Mouse (Mus musculus) kidney, adult 9 months (tissue): ENCODE measurements around the gene Apob.

Experiments
- DNase-seq: peaks from one replicate; pipeline ENCODE4 v3.0.0; 2022

Apob gene

DNA sequence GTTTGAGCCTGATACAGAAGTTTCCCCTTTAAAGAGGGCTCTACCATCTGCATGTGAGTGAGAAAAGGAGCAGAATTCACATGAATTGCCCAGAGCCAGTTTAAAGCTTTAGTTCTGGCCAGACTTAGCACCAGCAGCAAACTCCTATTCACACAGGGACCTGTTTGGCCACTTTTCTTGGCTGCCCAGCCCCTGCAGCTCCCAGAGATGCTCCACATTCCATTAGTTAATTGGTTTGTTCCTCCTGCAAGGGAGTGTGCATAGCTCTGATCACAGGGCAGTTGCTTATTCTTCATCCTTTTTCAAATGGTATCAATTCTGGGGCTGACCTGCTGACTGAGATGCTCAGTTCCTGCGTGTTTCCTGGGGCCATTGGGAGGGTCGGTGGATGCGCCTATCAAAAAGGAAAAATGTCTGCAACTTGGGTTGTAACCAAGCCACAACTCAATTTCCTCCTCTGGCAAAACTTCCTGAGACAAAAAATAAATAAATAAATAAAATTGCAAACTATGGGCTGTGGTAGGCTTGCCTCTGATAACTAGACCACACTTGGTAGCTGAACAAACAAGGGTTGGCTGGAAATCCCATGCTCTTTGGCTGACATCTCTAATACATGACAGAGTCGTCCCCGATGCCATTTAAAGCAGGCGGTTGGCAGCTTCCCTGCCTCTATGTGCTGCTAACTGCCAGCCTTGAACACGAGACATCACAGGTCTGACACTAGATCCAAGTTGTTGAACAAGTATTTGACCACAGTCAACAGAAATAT lies 65.4 kb downstream of the Apob start:
- DNase-seq = no peak

DNA sequence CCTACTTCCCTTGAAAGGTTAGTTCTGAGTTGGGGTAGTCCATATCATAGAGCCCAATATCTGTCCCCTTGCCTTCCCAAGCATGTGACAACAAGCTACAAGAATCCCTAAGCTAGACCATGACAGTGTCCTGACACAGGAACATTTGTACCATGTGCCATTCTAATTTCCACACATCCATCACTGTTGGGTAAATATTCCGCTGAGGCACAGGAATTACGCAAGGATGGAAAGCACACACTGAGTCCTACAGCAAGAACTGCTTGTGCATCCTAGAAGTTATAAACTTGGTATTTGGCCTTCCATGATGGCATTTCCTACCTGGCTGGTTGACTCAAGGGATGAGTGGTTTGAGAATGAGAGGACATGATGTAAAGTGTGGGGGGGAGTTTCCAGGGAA lies 69.6 kb downstream of the Apob start:
- DNase-seq = no peak

DNA sequence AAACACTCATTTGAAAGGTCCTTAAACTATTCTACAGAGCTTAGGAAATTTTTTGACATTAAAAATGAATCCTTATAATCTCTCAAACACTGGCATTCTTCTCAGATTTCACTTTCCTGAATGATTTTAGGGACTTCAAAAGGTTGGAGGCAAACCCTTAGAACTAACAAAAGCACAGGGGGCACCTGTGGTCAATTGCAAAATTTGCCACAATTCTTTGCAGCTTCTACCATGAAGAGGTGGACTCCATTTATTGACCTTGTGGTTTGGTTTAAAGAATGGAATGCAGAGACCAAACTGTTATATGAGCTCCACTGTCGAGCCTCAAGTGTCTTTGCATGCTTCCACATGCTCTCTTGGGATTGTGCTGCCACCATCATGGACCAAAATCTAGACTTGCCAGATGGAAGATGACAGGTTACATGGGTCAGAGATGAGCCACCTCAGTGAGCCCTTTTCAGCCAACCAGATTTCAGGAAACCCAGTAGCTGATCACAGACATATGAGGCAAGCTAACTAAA lies 70.4 kb downstream of the Apob start:
- DNase-seq = no peak

DNA sequence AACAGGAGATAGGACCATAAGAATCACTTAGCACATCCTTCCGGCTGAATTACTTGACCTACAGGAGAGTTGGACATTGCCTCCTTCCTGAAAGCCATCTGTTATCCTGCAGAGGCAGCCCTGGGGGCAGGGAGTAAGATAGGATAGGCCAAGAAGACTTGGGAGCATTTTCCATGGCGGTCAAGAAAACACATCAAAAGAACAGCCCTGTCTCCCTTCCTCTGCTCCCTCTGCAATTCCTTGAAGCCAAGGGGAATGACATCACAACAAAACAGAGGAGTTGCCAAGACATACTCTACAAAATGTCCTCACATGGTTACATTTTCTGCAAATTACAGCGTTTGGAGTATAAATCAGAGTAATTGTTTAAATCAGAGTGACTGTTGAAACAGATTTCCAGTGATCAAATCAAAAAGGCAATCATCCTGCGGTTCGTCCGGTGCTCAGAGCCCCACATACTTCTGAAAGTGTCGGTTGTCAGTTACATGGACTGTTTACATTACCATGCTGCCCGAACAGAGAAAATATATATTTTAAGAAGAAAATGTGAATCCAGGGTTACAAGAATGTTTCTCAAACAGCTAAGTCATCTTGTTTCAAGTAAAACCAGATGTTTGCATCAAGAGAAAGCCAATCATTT lies 78.7 kb downstream of the Apob start:
- DNase-seq = no peak

DNA sequence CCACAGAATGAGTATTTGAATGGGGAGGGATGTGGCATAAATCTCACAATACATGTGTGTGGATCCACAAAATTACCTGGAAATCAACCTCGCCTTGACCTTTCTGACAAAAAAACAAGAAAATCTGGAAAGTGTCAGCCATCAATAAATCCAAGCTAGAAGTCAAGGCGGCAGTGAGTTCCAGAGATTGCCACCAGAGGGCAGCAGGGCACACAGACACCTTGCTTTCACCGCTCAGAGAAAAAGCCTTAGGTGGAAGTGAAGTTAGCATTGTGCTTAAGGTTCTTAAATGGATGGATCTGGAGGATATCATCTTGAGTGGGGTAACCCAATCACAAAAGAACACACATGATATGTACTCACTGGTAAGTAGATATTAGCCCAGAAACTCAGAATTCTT lies 82.1 kb downstream of the Apob start:
- DNase-seq = peak; percentile 75

DNA sequence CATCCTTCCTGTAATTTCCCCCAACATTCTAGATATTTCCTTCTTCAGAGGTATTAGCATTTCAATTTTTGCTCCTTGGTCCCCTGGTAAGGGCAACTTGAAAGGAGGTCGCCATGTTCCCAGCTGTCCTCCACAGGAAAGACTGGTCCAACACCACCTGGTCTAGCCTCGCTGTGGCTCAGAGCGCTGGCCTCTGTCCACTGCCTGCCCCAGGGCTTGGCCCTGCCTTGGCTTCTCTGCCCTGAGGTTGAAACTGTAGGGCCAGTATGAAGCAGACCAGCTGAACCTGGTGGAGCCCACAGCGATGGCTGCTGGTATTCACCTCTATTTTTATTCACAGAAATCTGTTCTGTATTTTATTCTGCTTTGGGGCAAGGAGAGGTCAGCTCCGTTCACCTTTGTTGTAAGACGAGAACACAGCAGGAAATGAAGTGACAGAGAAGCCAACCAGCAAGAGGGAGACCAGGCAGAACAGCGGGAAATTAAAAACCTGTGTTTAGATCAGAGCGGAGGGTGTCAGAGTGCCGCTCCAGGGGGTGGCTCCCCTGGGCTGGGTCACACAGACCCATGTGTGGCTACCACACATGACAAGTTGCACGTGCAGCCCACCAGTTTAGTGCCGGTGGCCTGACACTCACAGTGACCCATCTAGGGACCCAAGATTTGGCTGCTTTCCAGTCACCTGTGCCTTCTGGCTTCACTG lies 86.1 kb downstream of the Apob start:
- no peak for DNase-seq
